Mouse (Mus musculus) myocyte (in vitro differentiated cells): ENCODE data around the gene Olfr1419.

Experiments used
- CEBPB ChIP-seq: IDR thresholded peaks from 2 replicates; pipeline ENCODE4 v1.6.1; 2011; ENCODE audit warnings: mild to moderate bottlenecking, moderate library complexity; ENCODE audit not compliant: poor library complexity, insufficient read depth, severe bottlenecking
- E2F4 ChIP-seq: IDR thresholded peaks from one replicate; pipeline ENCODE4 v1.6.1; 2011; ENCODE audit warnings: mild to moderate bottlenecking, control low read depth, moderate library complexity; ENCODE audit not compliant: insufficient read depth
- MAX ChIP-seq: IDR thresholded peaks from one replicate; pipeline ENCODE4 v1.6.1; 2011; ENCODE audit warnings: low read depth, mild to moderate bottlenecking, control low read depth
- MYOD1 ChIP-seq, 3 experiments: IDR thresholded peaks; one replicate each; pipeline ENCODE4 v1.6.1; 2011; ENCODE audit warnings: control low read depth in 2 of 3, low read depth in 2 of 3, mild to moderate bottlenecking in 2 of 3, moderate library complexity in 1 of 3; ENCODE audit not compliant: insufficient read length in 2 of 3, control insufficient read depth in 1 of 3
- MYOG ChIP-seq, 3 experiments: IDR thresholded peaks; one replicate each; pipeline ENCODE4 v1.6.1; 2011; ENCODE audit warnings: control low read depth in 2 of 3, low read depth in 2 of 3, mild to moderate bottlenecking in 2 of 3; ENCODE audit not compliant: insufficient read length in 2 of 3, control insufficient read depth in 1 of 3, insufficient read depth in 1 of 3
- POLR2A ChIP-seq: IDR thresholded peaks from one replicate; pipeline ENCODE4 v1.6.1; 2011; ENCODE audit warnings: low read depth, mild to moderate bottlenecking, control low read depth, moderate library complexity; ENCODE audit not compliant: insufficient read length
- POLR2AphosphoS2 ChIP-seq: IDR thresholded peaks from one replicate; pipeline ENCODE4 v1.6.1; 2011; ENCODE audit warnings: low read depth, control low read depth; ENCODE audit not compliant: insufficient read length
- SRF ChIP-seq: IDR thresholded peaks from one replicate; pipeline ENCODE4 v1.6.1; 2011; ENCODE audit warnings: low read depth; ENCODE audit not compliant: control insufficient read depth, insufficient read length
- TCF12 ChIP-seq: IDR thresholded peaks from one replicate; pipeline ENCODE4 v1.6.1; 2011; ENCODE audit warnings: mild to moderate bottlenecking, control low read depth; ENCODE audit not compliant: poor library complexity, insufficient read depth, severe bottlenecking
- TCF3 ChIP-seq: IDR thresholded peaks from one replicate; pipeline ENCODE4 v1.6.1; 2011; ENCODE audit warnings: low read depth, control low read depth; ENCODE audit not compliant: insufficient read length
- USF1 ChIP-seq: IDR thresholded peaks from one replicate; pipeline ENCODE4 v1.6.1; 2011; ENCODE audit warnings: low read depth, mild to moderate bottlenecking, control low read depth, moderate library complexity

DNA sequence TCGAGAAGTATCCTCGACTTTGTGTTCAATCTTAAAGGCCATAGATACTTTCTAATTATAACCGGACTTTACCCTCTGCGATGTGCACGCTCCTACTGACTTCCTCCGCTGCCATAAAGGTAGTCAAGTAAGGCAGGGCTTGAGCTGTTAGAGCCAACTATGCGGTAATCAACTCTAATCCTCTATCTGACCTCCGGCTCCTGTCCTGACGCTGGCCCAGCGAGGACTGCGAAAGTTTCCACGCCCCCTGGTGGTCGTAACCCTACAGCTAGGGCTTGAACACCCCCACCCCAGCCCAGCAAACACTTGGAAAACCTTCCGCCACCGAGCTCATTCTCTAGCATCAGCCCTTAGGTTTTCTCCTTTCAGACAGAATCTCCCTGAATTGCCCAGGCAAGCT is 55.1 kb downstream of the Olfr1419 start:
- TF ChIP-seq E2F4 = no peak
- TF ChIP-seq TCF3 = no peak
- TF ChIP-seq POLR2A = no peak
- no peak for TF ChIP-seq USF1
- no peak for TF ChIP-seq MAX
- TF ChIP-seq MYOG (IDR thresholded peaks at IDR 0.05; ENCODE audit: control insufficient read depth in 1 of 3, insufficient read depth in 1 of 3, insufficient read length in 2 of 3, low read depth in 2 of 3) = no peak
- TF ChIP-seq CEBPB = no peak
- no peak for TF ChIP-seq TCF12
- no peak for TF ChIP-seq SRF
- no peak for TF ChIP-seq MYOD1 (IDR thresholded peaks at IDR 0.05; ENCODE audit: control insufficient read depth in 1 of 3, insufficient read length in 2 of 3, low read depth in 2 of 3)
- no peak for TF ChIP-seq POLR2AphosphoS2
